ENCODE assay signal across 8 mouse cellular contexts in genomic region chr13:15464081-15464526, GRCm38 (mm10). TPM values are rescaled to one million over a fixed set of nuclear protein-coding genes. Genes with fewer than 3 reads are reported as not detected.
DNase-seq lines count a peak whose midpoint lies in the region; ATAC-seq and TF ChIP-seq lines count a peak whose summit lies in the region.

No protein-coding gene starts in this region.

- peak; percentile 27 to 38 for DNase-seq in left cerebral cortex, adult 2 months (ENCODE audit: extremely low spot score in 1 of 2, low spot score in 2 of 2)
- DNase-seq in left cerebral cortex, adult 8-10 months (ENCODE audit: low spot score in 2 of 2): no peak
- peak; percentile 66 for DNase-seq in embryo, embryonic 10.5 days (ENCODE audit: low spot score)
- DNase-seq in heart, adult 8-10 months (ENCODE audit: low spot score): peak; percentile 25
- DNase-seq in kidney, postnatal 0 days (ENCODE audit: low spot score): peak; percentile 66
- peak; percentile 72 for DNase-seq in lung, postnatal 10 days
- peak; percentile 21 for DNase-seq in retina, postnatal 7 days (ENCODE audit: low read depth, low spot score)

- no peak for TF ChIP-seq CTCF in left cerebral cortex, adult 2 months (IDR thresholded peaks at IDR 0.05)
- TF ChIP-seq CTCF in kidney, postnatal 0 days (IDR thresholded peaks at IDR 0.05; ENCODE audit: low read depth): no peak

- peak overlapping the region; percentile 72 for H3K4me2 ChIP-seq in kidney, postnatal 0 days (ENCODE audit: low read length)

- peak; percentile 14; the same call in 1 of the 2 replicates for ATAC-seq in kidney, postnatal 0 days (replicated peaks; ENCODE audit: low FRiP score, low read depth)
- no peak for ATAC-seq in CD4-positive, CD25-positive, alpha-beta regulatory T cell, adult 4 months

- under 1% methylated on average over 51 of the region's 51 CpGs for WGBS in kidney, postnatal 0 days

- H3K9ac ChIP-seq in kidney, postnatal 0 days (ENCODE audit: low read depth, low read length): peak overlapping the region; percentile 79

- H3K27ac ChIP-seq in left cerebral cortex, adult 2 months: peak overlapping the region; percentile 40; the same call in 1 of the 2 replicates
- H3K27ac ChIP-seq in kidney, postnatal 0 days: peak overlapping the region; percentile 92

- no peaks in the 10 kb centered on the region for H3K27me3 ChIP-seq in kidney, postnatal 0 days (ENCODE audit: insufficient read depth, low read length)

- H3K36me3 ChIP-seq in kidney, postnatal 0 days (ENCODE audit: insufficient read depth, low read length): no peaks in the 10 kb centered on the region

- intact Hi-C loops in left cerebral cortex, adult 2 months (cut with DNase I): no loop called here

- H3K9me3 ChIP-seq in kidney, postnatal 0 days (replicated peaks; ENCODE audit: low read length): no peaks in the 10 kb centered on the region

- 0 out of 2 replicates have a peak, but pooled peaks cover 2% of the 10 kb centered on the region for H3K4me1 ChIP-seq in kidney, postnatal 0 days (replicated peaks; ENCODE audit: insufficient read depth, low read length)

- peak overlapping the region; percentile 55 for H3K4me3 ChIP-seq in left cerebral cortex, adult 2 months
- peak overlapping the region; percentile 66 for H3K4me3 ChIP-seq in kidney, postnatal 0 days (replicated peaks; ENCODE audit: low read depth, low read length)

RNA-seq across cellular contexts. Expression of gene Gli3, which starts 1.1 kb away (rescaled TPM):
- total RNA-seq in left cerebral cortex, adult 2 months (2021): 10 to 100 TPM in 1 of 2 experiments, 1 to 10 TPM in 1; 9.9 to 10.0 TPM
- total RNA-seq in left cerebral cortex, adult 8-10 months (2022): 10 to 100 TPM in 3 of 4 experiments, 1 to 10 TPM in 1; 9.1 to 11.9 (median 11.7) TPM
- 1 to 10 TPM; 1.3 to 2.1 (median 1.8) TPM for total RNA-seq in heart, adult 8-10 months (2022)
- 7.1 and 7.7 TPM in 2 replicates for polyA plus RNA-seq in kidney, postnatal 0 days (2015; fragmentation: Nextera tagmentation; extraction: Ambion mirVana)
- polyA plus RNA-seq in CD4-positive, CD25-positive, alpha-beta regulatory T cell, adult 4 months (2017; shearing (Covaris generic)): not detected

Comparison
In these comparisons a context has a peak if more than half of its experiments do, and no peak if none do; other contexts are left out.
1. DNase-seq: peak in left cerebral cortex, adult 2 months (2 of 2), embryo, embryonic 10.5 days (single experiment), heart, adult 8-10 months (single experiment), kidney, postnatal 0 days (single experiment), lung, postnatal 10 days (single experiment) and retina, postnatal 7 days (single experiment); none in left cerebral cortex, adult 8-10 months (0 of 2).